Mouse (Mus musculus) C2C12 (cell line): ENCODE data around the gene Slc38a3. TPM values are rescaled to one million over a fixed set of nuclear protein-coding genes. Genes with fewer than 3 reads are reported as not detected.

ENCODE experiments used
- H3K27me3 ChIP-seq: one replicate; pipeline ENCODE4 v1.6.1; 2011; ENCODE audit not compliant: control insufficient read depth, insufficient read depth, insufficient read length
- H3K36me3 ChIP-seq: one replicate; pipeline ENCODE4 v1.6.1; 2011; ENCODE audit not compliant: control insufficient read depth, insufficient read depth
- H3K4me3 ChIP-seq: one replicate; pipeline ENCODE4 v1.5.1; 2011; ENCODE audit warnings: mild to moderate bottlenecking, control low read depth; ENCODE audit not compliant: poor library complexity, insufficient read depth, severe bottlenecking
- H3K79me2 ChIP-seq: one replicate; pipeline ENCODE4 v1.6.1; 2011; ENCODE audit not compliant: control insufficient read depth, insufficient read depth
- H3K79me3 ChIP-seq: one replicate; pipeline ENCODE4 v1.6.1; 2011; ENCODE audit warnings: low read depth, control low read depth
- H3ac ChIP-seq: one replicate; pipeline ENCODE3; 2011; ENCODE audit warnings: low read depth; ENCODE audit not compliant: control insufficient read depth, insufficient read length
- CEBPB ChIP-seq: IDR thresholded peaks from one replicate; pipeline ENCODE4 v1.6.1; 2011; ENCODE audit warnings: low read depth, mild to moderate bottlenecking, control low read depth, moderate library complexity
- CTCF ChIP-seq: IDR thresholded peaks from one replicate; pipeline ENCODE4 v1.5.1; 2011; ENCODE audit not compliant: control insufficient read depth, insufficient read depth, insufficient read length
- FOSL1 ChIP-seq: IDR thresholded peaks from one replicate; pipeline ENCODE4 v1.8.0; 2011; ENCODE audit warnings: mild to moderate bottlenecking, low read length; ENCODE audit not compliant: poor library complexity, insufficient read depth, severe bottlenecking
- MAX ChIP-seq: IDR thresholded peaks from one replicate; pipeline ENCODE4 v1.6.1; 2011; ENCODE audit warnings: mild to moderate bottlenecking, control low read depth
- MYOD1 ChIP-seq: IDR thresholded peaks from one replicate; pipeline ENCODE4 v1.6.1; 2011; ENCODE audit warnings: low read depth; ENCODE audit not compliant: control insufficient read depth, insufficient read length
- MYOG ChIP-seq: IDR thresholded peaks from one replicate; pipeline ENCODE4 v1.6.1; 2011; ENCODE audit not compliant: control insufficient read depth, insufficient read length; ENCODE audit errors: extremely low read depth
- USF1 ChIP-seq: IDR thresholded peaks from one replicate; pipeline ENCODE4 v1.6.1; 2011; ENCODE audit warnings: low read depth, mild to moderate bottlenecking, control low read depth, moderate library complexity
- polyA plus RNA-seq: library from polyadenylated mRNA; unstranded; fragments of >200 nt; fragmentation: generic; extraction: Trizol; gene quantifications from one replicate; pipeline ENCODE4 v1.2.1, GENCODE M21; 2012; ENCODE audit warnings: missing spikeins

Slc38a3 gene
- polyA plus RNA-seq, 1 experiment, result 0.01 TPM

- Histone ChIP-seq H3K79me3 (no peaks in the 10 kb centered on the region), H3ac (no peak overlapping the region), H3K27me3 (peaks cover 84% of the 10 kb centered on the region), H3K79me2 (no peaks in the 10 kb centered on the region), H3K36me3 (no peaks in the 10 kb centered on the region), H3K4me3 (no peak overlapping the region)
- TF ChIP-seq CEBPB (no peak), CTCF (no peak), MYOG (no peak), USF1 (no peak), MYOD1 (no peak), MAX (no peak), FOSL1 (no peak)
These were observed 7.0 kb downstream of the Slc38a3 start for GRCm38 (mm10) chr9:107662342-107662741.

- Histone ChIP-seq H3ac (no peak overlapping the region), H3K27me3 (peaks cover 77% of the 10 kb centered on the region), H3K79me3 (no peaks in the 10 kb centered on the region), H3K36me3 (no peaks in the 10 kb centered on the region), H3K4me3 (no peak overlapping the region), H3K79me2 (no peaks in the 10 kb centered on the region)
- no peak for TF ChIP-seq MAX
These were observed 8.6 kb downstream of the Slc38a3 start for GRCm38 (mm10) chr9:107660777-107661176.

- Histone ChIP-seq H3K27me3 (peaks cover 77% of the 10 kb centered on the region), H3K36me3 (no peaks in the 10 kb centered on the region), H3K79me3 (no peaks in the 10 kb centered on the region), H3K4me3 (no peak overlapping the region), H3K79me2 (no peaks in the 10 kb centered on the region), H3ac (no peak overlapping the region)
- TF ChIP-seq MYOG (no peak), MYOD1 (no peak), CTCF (no peak), FOSL1 (no peak), MAX (no peak), CEBPB (no peak), USF1 (no peak)
These were observed 9.4 kb downstream of the Slc38a3 start for GRCm38 (mm10) chr9:107659961-107660360.

GRCm38 (mm10) chr9:107659551-107659950 is 9.8 kb downstream of the Slc38a3 start:
- Histone ChIP-seq H3K4me3 (no peak overlapping the region), H3K27me3 (peaks cover 75% of the 10 kb centered on the region), H3K36me3 (no peaks in the 10 kb centered on the region), H3K79me2 (no peaks in the 10 kb centered on the region), H3K79me3 (no peaks in the 10 kb centered on the region), H3ac (no peak overlapping the region)
- TF ChIP-seq USF1 (no peak), FOSL1 (no peak), CEBPB (no peak), MAX (no peak), MYOG (no peak), MYOD1 (no peak), CTCF (no peak)

GRCm38 (mm10) chr9:107658096-107658495 is 11.2 kb downstream of the Slc38a3 start:
- Histone ChIP-seq H3ac (no peak overlapping the region), H3K27me3 (peaks cover 62% of the 10 kb centered on the region)
- TF ChIP-seq USF1 (no peak), FOSL1 (no peak), MYOG (no peak), CEBPB (no peak), MYOD1 (no peak), MAX (no peak), CTCF (no peak)

GRCm38 (mm10) chr9:107657144-107657543 is 12.2 kb downstream of the Slc38a3 start:
- no peaks in the 10 kb centered on the region for H3K36me3 ChIP-seq
- TF ChIP-seq FOSL1, result no peak
- TF ChIP-seq MYOG, result no peak
- TF ChIP-seq MAX, result no peak
- TF ChIP-seq CEBPB, result no peak
- TF ChIP-seq MYOD1, result no peak
- no peak for TF ChIP-seq CTCF
- TF ChIP-seq USF1, result no peak
- no peak overlapping the region for H3K4me3 ChIP-seq
- no peak overlapping the region for H3ac ChIP-seq
- peaks cover 54% of the 10 kb centered on the region for H3K27me3 ChIP-seq
- H3K79me2 ChIP-seq, result no peaks in the 10 kb centered on the region
- H3K79me3 ChIP-seq, result no peaks in the 10 kb centered on the region

More at GRCm38 (mm10) chr9:107658096-107658495, 11.2 kb downstream of the Slc38a3 start:
- Histone ChIP-seq H3K79me3 (no peaks in the 10 kb centered on the region), H3K36me3 (no peaks in the 10 kb centered on the region), H3K79me2 (no peaks in the 10 kb centered on the region), H3K4me3 (no peak overlapping the region)
